Mouse (Mus musculus) hindbrain, embryonic 14.5 days (tissue): ENCODE results near the gene Fxyd7. TPM values are rescaled to one million over a fixed set of nuclear protein-coding genes. Genes with fewer than 3 reads are reported as not detected.
A peak's percentile ranks its signal among the peaks of the same experiment; 100 is the strongest.

Source experiments
- ATAC-seq: fragments of 200-750 bp; cut with Nextera tagmentation; 2 replicates; pipeline ENCODE4 v1.8.0; 2017; ENCODE audit warnings: moderate number of reproducible peaks, mild to moderate bottlenecking, moderate TSS enrichment, moderate library complexity; ENCODE audit not compliant: low FRiP score
- DNase-seq: peaks from one replicate; pipeline ENCODE4 v3.0.0-alpha.2; 2015; ENCODE audit warnings: low spot score
- H3K27ac ChIP-seq: fragments of 300-500 bp; sonication (generic); 2 replicates; pipeline ENCODE4 v1.5.1; 2014; ENCODE audit warnings: mild to moderate bottlenecking, moderate library complexity
- H3K27me3 ChIP-seq: fragments of 300-500 bp; sonication (generic); 2 replicates; pipeline ENCODE4 v1.6.1; 2014; ENCODE audit warnings: mild to moderate bottlenecking, low read length, mixed read lengths; ENCODE audit not compliant: control insufficient read depth, insufficient read depth
- H3K36me3 ChIP-seq: fragments of 300-500 bp; sonication (generic); replicated peaks from 2 replicates; pipeline ENCODE4 v1.6.1; 2014; ENCODE audit not compliant: control insufficient read depth, insufficient read depth
- H3K4me1 ChIP-seq: fragments of 300-500 bp; sonication (generic); replicated peaks from 2 replicates; pipeline ENCODE4 v1.6.1; 2014; ENCODE audit warnings: antibody characterized with exemption, low read length, mixed read lengths; ENCODE audit not compliant: control insufficient read depth, insufficient read depth
- H3K4me2 ChIP-seq: fragments of 300-500 bp; sonication (generic); replicated peaks from 2 replicates; pipeline ENCODE4 v1.6.1; 2014; ENCODE audit warnings: mild to moderate bottlenecking, moderate library complexity
- H3K4me3 ChIP-seq: fragments of 300-500 bp; sonication (generic); replicated peaks from 2 replicates; pipeline ENCODE4 v1.5.1; 2014; ENCODE audit warnings: mild to moderate bottlenecking, low read length
- H3K9ac ChIP-seq: fragments of 300-500 bp; sonication (generic); 2 replicates; pipeline ENCODE4 v1.6.1; 2014
- H3K9me3 ChIP-seq: fragments of 300-500 bp; sonication (generic); 2 replicates; pipeline ENCODE4 v1.6.1; 2016; ENCODE audit warnings: low read length; ENCODE audit not compliant: control insufficient read depth
- WGBS: fragments of 180-500 bp; shearing (Covaris S2); extraction: QIAGEN DNeasy Blood & Tissue Kit; methylation state at CpG from one replicate; pipeline ENCODE4 v1.1.7; 2014; 5-methylcytosine and 5-hydroxymethylcytosine counted together
- polyA plus RNA-seq: library from polyadenylated mRNA; unstranded; fragments of >200 nt; fragmentation: Nextera tagmentation; extraction: Ambion mirVana; gene quantifications from 2 replicates; pipeline ENCODE4 v1.2.1, GENCODE M21; 2014

Fxyd7 gene
- polyA plus RNA-seq, 1 experiment from 2014 or later, result 236 TPM

GRCm38 (mm10) chr7:31079670-31080069 is 28.4 kb upstream of the Fxyd7 start:
- Histone ChIP-seq H3K9ac (no peak overlapping the region), H3K36me3 (no peaks in the 10 kb centered on the region), H3K4me1 (0 out of 2 replicates have a peak, but pooled peaks cover 4% of the 10 kb centered on the region)

GRCm38 (mm10) chr7:31077885-31078445 is 26.7 kb upstream of the Fxyd7 start:
- DNase-seq (peak; percentile 75), ATAC-seq (0 out of 2 replicates have a peak, but pooled peaks have one; percentile 32)
- Histone ChIP-seq H3K9me3 (no peaks in the 10 kb centered on the region), H3K27me3 (no peaks in the 10 kb centered on the region), H3K4me3 (no peak overlapping the region), H3K4me2 (no peak overlapping the region), H3K36me3 (no peaks in the 10 kb centered on the region), H3K4me1 (0 out of 2 replicates have a peak, but pooled peaks cover 1% of the 10 kb centered on the region), H3K9ac (no peak overlapping the region), H3K27ac (no peak overlapping the region)
- 48% methylated on average over 5 of the region's 5 CpGs for WGBS

More at GRCm38 (mm10) chr7:31079670-31080069, 28.4 kb upstream of the Fxyd7 start:
- Histone ChIP-seq H3K27me3 (no peaks in the 10 kb centered on the region), H3K9me3 (no peaks in the 10 kb centered on the region), H3K4me3 (no peak overlapping the region), H3K27ac (no peak overlapping the region), H3K4me2 (no peak overlapping the region)
- WGBS, result 91% methylated on average over 8 of the region's 8 CpGs
- ATAC-seq (no peak), DNase-seq (no peak)

- Histone ChIP-seq H3K9ac (no peak overlapping the region), H3K36me3 (no peaks in the 10 kb centered on the region), H3K4me1 (no peaks in the 10 kb centered on the region), H3K27me3 (no peaks in the 10 kb centered on the region), H3K9me3 (no peaks in the 10 kb centered on the region), H3K4me3 (no peak overlapping the region), H3K4me2 (no peak overlapping the region), H3K27ac (no peak overlapping the region)
- 49% methylated on average over 6 of the region's 6 CpGs for WGBS
- no peak for DNase-seq
- peak; percentile 55; the same call in 1 of the 2 replicates for ATAC-seq
Measured at GRCm38 (mm10) chr7:31077470-31077869, 26.2 kb upstream of the Fxyd7 start.

GRCm38 (mm10) chr7:31076492-31076891 is 25.2 kb upstream of the Fxyd7 start, which contains the start of gene Fxyd3:
TSS of gene Fxyd3 (minus strand) at chr7:31076704.
- Histone ChIP-seq H3K4me2 (no peak within 1 kb of the TSS), H3K27me3 (no peaks in the 10 kb centered on the region), H3K9ac (no peak within 1 kb of the TSS), H3K27ac (no peak within 1 kb of the TSS), H3K4me3 (no peak within 1 kb of the TSS), H3K36me3 (no peaks in the 10 kb centered on the region), H3K4me1 (no peaks in the 10 kb centered on the region), H3K9me3 (no peaks in the 10 kb centered on the region)
- DNase-seq (no peak), ATAC-seq (no peak)
- WGBS, result 71% methylated on average over 5 of the region's 5 CpGs

DNA sequence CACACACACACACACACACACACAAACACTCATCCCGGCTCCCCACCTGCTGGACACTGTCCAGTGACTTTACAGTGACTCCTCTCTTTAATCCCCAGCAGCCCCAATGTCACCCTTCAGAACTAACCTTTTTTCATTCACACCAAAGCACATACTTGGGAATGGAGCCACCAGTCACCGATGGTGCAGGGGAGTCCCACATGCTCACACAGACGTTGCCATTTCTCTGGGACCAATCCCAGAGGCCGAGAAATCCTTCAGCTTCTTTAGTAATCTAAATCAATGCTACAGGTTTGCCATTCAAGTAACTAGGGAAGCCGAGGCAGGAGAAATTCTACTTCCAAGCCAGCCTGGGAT is 23.4 kb upstream of the Fxyd7 start:
- no peaks in the 10 kb centered on the region for H3K36me3 ChIP-seq
- 75% methylated on average over 5 of the region's 5 CpGs for WGBS
- ATAC-seq, result no peak
- no peak overlapping the region for H3K27ac ChIP-seq
- no peak for DNase-seq
- no peak overlapping the region for H3K4me3 ChIP-seq
- no peak overlapping the region for H3K9ac ChIP-seq
- H3K9me3 ChIP-seq, result no peaks in the 10 kb centered on the region
- no peaks in the 10 kb centered on the region for H3K4me1 ChIP-seq
- no peak overlapping the region for H3K4me2 ChIP-seq
- no peaks in the 10 kb centered on the region for H3K27me3 ChIP-seq

GRCm38 (mm10) chr7:31074061-31074712 is 22.9 kb upstream of the Fxyd7 start:
- H3K27me3 ChIP-seq, result no peaks in the 10 kb centered on the region
- no peak for DNase-seq
- no peak overlapping the region for H3K4me2 ChIP-seq
- 57% methylated on average over 7 of the region's 7 CpGs for WGBS
- no peaks in the 10 kb centered on the region for H3K9me3 ChIP-seq
- H3K9ac ChIP-seq, result no peak overlapping the region
- H3K27ac ChIP-seq, result no peak overlapping the region
- no peak for ATAC-seq
- H3K4me3 ChIP-seq, result no peak overlapping the region
- no peaks in the 10 kb centered on the region for H3K4me1 ChIP-seq
- H3K36me3 ChIP-seq, result no peaks in the 10 kb centered on the region

- H3K27ac ChIP-seq, result no peak overlapping the region
- no peaks in the 10 kb centered on the region for H3K36me3 ChIP-seq
- no peaks in the 10 kb centered on the region for H3K4me1 ChIP-seq
- H3K9ac ChIP-seq, result no peak overlapping the region
- H3K4me3 ChIP-seq, result no peak overlapping the region
- ATAC-seq (no peak), DNase-seq (no peak)
- no peak overlapping the region for H3K4me2 ChIP-seq
- no peaks in the 10 kb centered on the region for H3K9me3 ChIP-seq
- H3K27me3 ChIP-seq, result no peaks in the 10 kb centered on the region
Measured at GRCm38 (mm10) chr7:31073546-31073945, 22.3 kb upstream of the Fxyd7 start.

- H3K27ac ChIP-seq, result no peak overlapping the region
- H3K36me3 ChIP-seq, result no peaks in the 10 kb centered on the region
- no peak for DNase-seq
- ATAC-seq, result no peak
- H3K9me3 ChIP-seq, result no peaks in the 10 kb centered on the region
- H3K4me1 ChIP-seq, result no peaks in the 10 kb centered on the region
- H3K4me3 ChIP-seq, result no peak overlapping the region
- no peak overlapping the region for H3K4me2 ChIP-seq
- H3K27me3 ChIP-seq, result no peaks in the 10 kb centered on the region
- H3K9ac ChIP-seq, result no peak overlapping the region
- 46% methylated on average over 9 of the region's 9 CpGs for WGBS
Measured at GRCm38 (mm10) chr7:31072326-31072725, 21.1 kb upstream of the Fxyd7 start.

GRCm38 (mm10) chr7:31070324-31070723 is 19.1 kb upstream of the Fxyd7 start:
- no peak overlapping the region for H3K4me3 ChIP-seq
- H3K9me3 ChIP-seq, result no peaks in the 10 kb centered on the region
- no peak overlapping the region for H3K27ac ChIP-seq
- ATAC-seq, result no peak
- DNase-seq, result no peak
- WGBS, result 78% methylated on average over 6 of the region's 6 CpGs
- H3K4me2 ChIP-seq, result no peak overlapping the region
- H3K9ac ChIP-seq, result no peak overlapping the region
- no peaks in the 10 kb centered on the region for H3K27me3 ChIP-seq
- H3K36me3 ChIP-seq, result no peaks in the 10 kb centered on the region
- no peaks in the 10 kb centered on the region for H3K4me1 ChIP-seq
